Mouse (Mus musculus) thymus, adult 2 months (tissue): ENCODE data around the gene Cfc1.

Experiments
- CTCF ChIP-seq: fragments of 200-500 bp; IDR thresholded peaks from 2 replicates; pipeline ENCODE4 v1.5.1; 2012; ENCODE audit warnings: mild to moderate bottlenecking, control low read depth, low read length, moderate library complexity, borderline replicate concordance; ENCODE audit not compliant: control insufficient read depth, poor library complexity, insufficient read depth; ENCODE audit errors: extremely low read depth
- POLR2A ChIP-seq: fragments of 200-500 bp; IDR thresholded peaks from 2 replicates; pipeline ENCODE4 v1.6.1; 2012; ENCODE audit warnings: mild to moderate bottlenecking, low read length, control low read depth, moderate library complexity; ENCODE audit not compliant: control insufficient read depth, poor library complexity, insufficient read depth; ENCODE audit errors: extremely low read depth

- no peak for TF ChIP-seq CTCF
- TF ChIP-seq POLR2A = no peak
Observed at GRCm38 (mm10) chr1:34553690-34554089, 18.2 kb downstream of the Cfc1 start.
